Mouse (Mus musculus) ES-E14 (cell line): ENCODE data around the gene Crb1.

Experiments
- CHD2 ChIP-seq: IDR thresholded peaks from 2 replicates; pipeline ENCODE4 v1.6.1; 2014; ENCODE audit warnings: mild to moderate bottlenecking, low read depth, low read length, inconsistent platforms
- HCFC1 ChIP-seq: IDR thresholded peaks from 2 replicates; pipeline ENCODE4 v1.6.1; 2012; ENCODE audit warnings: low read length, inconsistent platforms, borderline replicate concordance; ENCODE audit not compliant: insufficient read depth
- MAFK ChIP-seq: IDR thresholded peaks from 2 replicates; pipeline ENCODE4 v1.6.1; 2014; ENCODE audit warnings: mild to moderate bottlenecking, low read depth, low read length, inconsistent platforms; ENCODE audit not compliant: insufficient read depth
- ZC3H11A ChIP-seq: IDR thresholded peaks from 2 replicates; pipeline ENCODE4 v1.6.1; 2012; ENCODE audit warnings: low read depth, mild to moderate bottlenecking, inconsistent platforms, low read length, borderline replicate concordance
- ZNF384 ChIP-seq: IDR thresholded peaks from 2 replicates; pipeline ENCODE4 v1.6.1; 2012; ENCODE audit warnings: low read depth, low read length, inconsistent platforms

- TF ChIP-seq HCFC1: no peak
- TF ChIP-seq MAFK: no peak
- TF ChIP-seq ZNF384: no peak
- no peak for TF ChIP-seq ZC3H11A
- no peak for TF ChIP-seq CHD2
Observed at GRCm38 (mm10) chr1:139255581-139255980, 121.3 kb downstream of the Crb1 start.
